Mouse (Mus musculus) forebrain, embryonic 16.5 days (tissue): ENCODE measurements at regions not wholly inside any gene's neighbourhood (a gene's known extent, or its start where the extent isn't known, plus 50 kb on each side); places are given as distances from the start of the nearest gene placed in this dataset.

Source experiments
- ATAC-seq: fragments of 200-750 bp; cut with Nextera tagmentation; 2 replicates; pipeline ENCODE4 v1.8.0; 2017; ENCODE audit warnings: mild to moderate bottlenecking, moderate library complexity
- H3K27ac ChIP-seq: fragments of 300-500 bp; sonication (generic); 2 replicates; pipeline ENCODE4 v1.5.1; 2014; ENCODE audit warnings: low read length, control low read depth
- H3K27me3 ChIP-seq: fragments of 300-500 bp; sonication (generic); replicated peaks from 2 replicates; pipeline ENCODE4 v1.6.1; 2014; ENCODE audit warnings: low read length; ENCODE audit not compliant: control insufficient read depth, insufficient read depth
- H3K36me3 ChIP-seq: fragments of 300-500 bp; sonication (generic); 2 replicates; pipeline ENCODE4 v1.6.1; 2014; ENCODE audit not compliant: control insufficient read depth, insufficient read depth
- H3K4me1 ChIP-seq: fragments of 300-500 bp; sonication (generic); replicated peaks from 2 replicates; pipeline ENCODE4 v1.6.1; 2014; ENCODE audit warnings: low read length; ENCODE audit not compliant: control insufficient read depth, insufficient read depth
- H3K4me2 ChIP-seq: fragments of 300-500 bp; sonication (generic); 2 replicates; pipeline ENCODE4 v1.6.1; 2014; ENCODE audit warnings: mild to moderate bottlenecking, low read length, control low read depth
- H3K4me3 ChIP-seq: fragments of 300-500 bp; sonication (generic); replicated peaks from 2 replicates; pipeline ENCODE4 v1.5.1; 2014; ENCODE audit warnings: mild to moderate bottlenecking, low read length, control low read depth
- H3K9ac ChIP-seq: fragments of 300-500 bp; sonication (generic); replicated peaks from 2 replicates; pipeline ENCODE4 v1.6.1; 2014; ENCODE audit warnings: low read depth, low read length, control low read depth
- H3K9me3 ChIP-seq: fragments of 300-500 bp; sonication (generic); 2 replicates; pipeline ENCODE4 v1.6.1; 2016; ENCODE audit warnings: low read length; ENCODE audit not compliant: control insufficient read depth
- WGBS: fragments of 180-500 bp; shearing (Covaris S2); extraction: QIAGEN DNeasy Blood & Tissue Kit; methylation state at CpG from one replicate; pipeline ENCODE4 v1.1.7; 2014; 5-methylcytosine and 5-hydroxymethylcytosine counted together

GRCm38 (mm10) chr6:47381451-47381850 lies 71.7 kb upstream of the Cul1 start:
- Histone ChIP-seq H3K9ac (no peak overlapping the region), H3K4me3 (no peak overlapping the region), H3K27me3 (no peaks in the 10 kb centered on the region), H3K36me3 (no peaks in the 10 kb centered on the region), H3K4me2 (no peak overlapping the region), H3K27ac (no peak overlapping the region), H3K9me3 (no peaks in the 10 kb centered on the region), H3K4me1 (no peaks in the 10 kb centered on the region)
- WGBS: 84% methylated on average over 2 of the region's 2 CpGs
- ATAC-seq: no peak

DNA sequence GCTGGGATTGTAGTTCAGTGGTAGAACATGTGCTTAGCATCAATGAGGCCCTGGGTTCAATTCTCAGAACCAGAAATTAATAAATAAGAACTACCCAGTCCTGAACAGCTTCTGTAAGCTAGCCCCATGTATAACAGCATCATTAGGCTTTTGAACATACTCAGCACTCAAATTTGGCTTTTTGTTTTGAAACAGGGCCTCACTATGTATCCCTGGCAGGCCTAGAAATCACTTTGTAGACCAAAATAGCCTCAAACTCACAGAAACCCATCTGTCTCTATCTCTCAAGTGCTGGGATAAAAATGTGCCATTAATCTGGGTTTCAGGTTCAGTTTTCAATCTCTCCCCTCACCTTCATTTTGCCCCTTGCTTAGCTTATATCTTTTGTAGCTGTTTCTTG lies 66.6 kb upstream of the Cul1 start:
- Histone ChIP-seq H3K4me3 (no peak overlapping the region), H3K9me3 (no peaks in the 10 kb centered on the region), H3K36me3 (no peaks in the 10 kb centered on the region), H3K4me1 (peaks cover 14% of the 10 kb centered on the region), H3K4me2 (no peak overlapping the region), H3K9ac (no peak overlapping the region), H3K27me3 (no peaks in the 10 kb centered on the region), H3K27ac (no peak overlapping the region)
- ATAC-seq: no peak

- Histone ChIP-seq H3K4me2 (no peak overlapping the region), H3K9me3 (no peaks in the 10 kb centered on the region), H3K4me3 (no peak overlapping the region), H3K27ac (peak overlapping the region; percentile 65), H3K27me3 (no peaks in the 10 kb centered on the region), H3K4me1 (peaks cover 17% of the 10 kb centered on the region), H3K36me3 (no peaks in the 10 kb centered on the region), H3K9ac (no peak overlapping the region)
- 14% methylated on average over 4 of the region's 4 CpGs for WGBS
- peak; percentile 64 for ATAC-seq
These were observed 63.3 kb upstream of the Cul1 start for GRCm38 (mm10) chr6:47389908-47390307.

GRCm38 (mm10) chr6:47390436-47391002 lies 62.7 kb upstream of the Cul1 start:
- Histone ChIP-seq H3K4me2 (peak overlapping the region; percentile 31), H3K36me3 (no peaks in the 10 kb centered on the region), H3K9me3 (no peaks in the 10 kb centered on the region), H3K4me3 (no peak overlapping the region), H3K4me1 (peaks cover 17% of the 10 kb centered on the region), H3K27ac (peak overlapping the region; percentile 59), H3K27me3 (no peaks in the 10 kb centered on the region), H3K9ac (0 out of 2 replicates have a peak overlapping the region, but pooled peaks have one; percentile 11)
- ATAC-seq: peak; percentile 93
- 7% methylated on average over 7 of the region's 7 CpGs for WGBS

GRCm38 (mm10) chr6:47391014-47391802 lies 62.0 kb upstream of the Cul1 start:
- 40% methylated on average over 3 of the region's 3 CpGs for whole genome bisulfite sequencing
- Histone ChIP-seq H3K4me2 (no peak overlapping the region), H3K9me3 (no peaks in the 10 kb centered on the region), H3K36me3 (no peaks in the 10 kb centered on the region), H3K27me3 (no peaks in the 10 kb centered on the region), H3K4me3 (no peak overlapping the region), H3K9ac (no peak overlapping the region), H3K4me1 (peaks cover 17% of the 10 kb centered on the region), H3K27ac (peak overlapping the region; percentile 59)
- ATAC-seq: peak; percentile 52

DNA sequence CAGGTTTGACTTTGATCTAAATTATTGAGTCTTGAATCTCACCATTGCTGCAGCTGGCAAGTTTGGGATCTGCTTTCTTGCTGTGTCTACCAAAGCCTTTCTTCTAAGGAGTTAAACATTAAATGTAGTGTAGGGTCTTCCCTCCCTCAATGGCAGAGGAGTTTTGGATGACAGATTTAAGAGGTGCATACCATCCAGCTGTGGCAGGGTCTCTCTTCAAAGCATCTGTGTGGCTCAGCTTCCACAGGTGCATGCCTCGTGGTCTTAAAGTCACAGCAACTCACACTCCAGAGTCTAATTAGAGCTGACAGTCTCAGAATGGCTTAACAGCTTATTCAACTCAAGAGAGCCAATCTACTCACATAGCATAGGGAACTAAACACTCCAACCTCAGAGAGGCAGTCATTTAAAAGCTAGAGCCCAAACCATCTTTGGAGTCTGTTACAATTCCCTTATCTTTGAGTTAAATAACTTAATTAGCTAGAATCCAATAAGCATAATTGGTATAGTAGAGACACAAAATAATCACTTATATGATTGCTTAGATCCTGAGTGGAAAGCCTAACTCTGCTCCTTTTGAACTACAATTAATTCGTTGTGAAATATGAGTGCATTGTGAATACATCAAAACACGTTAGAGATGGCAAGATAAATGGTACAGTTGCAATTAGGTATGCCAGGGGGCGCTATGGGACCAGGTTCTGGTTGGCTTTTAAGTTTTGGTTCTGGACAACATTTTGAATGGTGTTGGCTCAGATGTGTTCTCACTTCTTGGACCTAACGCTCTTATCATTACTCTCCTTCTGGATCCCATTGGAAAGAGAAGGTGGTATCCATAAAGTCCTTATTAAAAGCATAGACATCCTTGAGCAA lies 57.5 kb upstream of the Cul1 start:
- Histone ChIP-seq H3K36me3 (no peaks in the 10 kb centered on the region), H3K27me3 (no peaks in the 10 kb centered on the region), H3K4me3 (no peak overlapping the region), H3K4me2 (no peak overlapping the region), H3K9ac (no peak overlapping the region), H3K4me1 (peaks cover 10% of the 10 kb centered on the region), H3K9me3 (no peaks in the 10 kb centered on the region), H3K27ac (no peak overlapping the region)
- no peak for ATAC-seq
- WGBS: 35% methylated on average over 5 of the region's 5 CpGs
